In the genomic region with DNA sequence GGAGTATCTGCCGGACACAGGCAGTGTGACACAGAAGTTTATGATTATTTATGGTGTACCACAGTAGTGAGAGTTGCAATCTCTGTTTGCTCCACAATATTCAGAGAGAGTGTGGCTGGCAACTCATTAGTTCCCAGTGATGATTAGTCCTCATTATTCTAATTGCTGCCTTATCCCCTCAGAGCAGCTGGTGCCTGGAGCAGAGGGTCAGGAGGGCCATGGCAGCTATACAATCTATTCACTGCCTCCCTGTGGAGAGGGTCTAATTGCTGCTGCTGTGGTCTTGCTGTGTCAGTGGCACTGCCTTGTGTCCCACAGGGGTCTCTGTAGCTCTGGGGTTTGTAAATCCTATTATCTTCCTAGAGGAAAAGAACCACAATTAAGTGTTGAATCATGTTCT, we compare ENCODE assay signal across 14 mouse cellular contexts.
DNase-seq lines count a peak whose midpoint lies in the region; ATAC-seq lines count a peak whose summit lies in the region.
"Had no signal": no experiment of that assay in that cellular context is flagged by ENCODE, and none has a peak within 500 bp of the region (broad histone marks: within the 10 kb centered on the region; RNA-seq: fewer than 3 reads in every experiment).

No protein-coding gene starts in this region.

- H3K36me3 ChIP-seq in embryonic facial prominence, embryonic 14.5 days (ENCODE audit: control insufficient read depth, insufficient read depth, low read length) = no peaks in the 10 kb centered on the region
- no peaks in the 10 kb centered on the region for H3K36me3 ChIP-seq in hindbrain, embryonic 13.5 days
- H3K36me3 ChIP-seq in neural tube, embryonic 13.5 days = no peaks in the 10 kb centered on the region

- H3K4me1 ChIP-seq in embryonic facial prominence, embryonic 14.5 days (ENCODE audit: control insufficient read depth, insufficient read depth, low read length) = no peaks in the 10 kb centered on the region
- peaks cover 10% of the 10 kb centered on the region for H3K4me1 ChIP-seq in hindbrain, embryonic 13.5 days (replicated peaks)
- H3K4me1 ChIP-seq in neural tube, embryonic 13.5 days (replicated peaks) = 0 out of 2 replicates have a peak, but pooled peaks cover 7% of the 10 kb centered on the region

- H3K27ac ChIP-seq in embryonic facial prominence, embryonic 14.5 days (replicated peaks; ENCODE audit: low read depth, low read length) = no peak overlapping the region
- H3K27ac ChIP-seq in hindbrain, embryonic 13.5 days = no peak overlapping the region; the same call in 1 of the 2 replicates
- no peak overlapping the region for H3K27ac ChIP-seq in neural tube, embryonic 13.5 days (replicated peaks)
- H3K27ac ChIP-seq: liver, embryonic 14.5 days had no signal

- peak; percentile 98 for ATAC-seq in embryonic facial prominence, embryonic 14.5 days (ENCODE audit: low read depth)
- peak; percentile 91 for ATAC-seq in hindbrain, embryonic 13.5 days (ENCODE audit: low FRiP score)
- peak; percentile 84 for ATAC-seq in neural tube, embryonic 13.5 days (ENCODE audit: low read depth)
- no peak for ATAC-seq in megakaryocyte, adult 5-6 weeks (ENCODE audit: poor library complexity, severe bottlenecking)

- H3K27me3 ChIP-seq in embryonic facial prominence, embryonic 14.5 days (replicated peaks; ENCODE audit: control insufficient read depth, insufficient read depth, low read length) = no peaks in the 10 kb centered on the region
- no peaks in the 10 kb centered on the region for H3K27me3 ChIP-seq in hindbrain, embryonic 13.5 days
- H3K27me3 ChIP-seq in neural tube, embryonic 13.5 days = no peaks in the 10 kb centered on the region
- H3K27me3 ChIP-seq: CH12.LX had no signal

- H3K9me3 ChIP-seq in embryonic facial prominence, embryonic 14.5 days (ENCODE audit: control insufficient read depth, low read length) = no peaks in the 10 kb centered on the region
- H3K9me3 ChIP-seq in hindbrain, embryonic 13.5 days = no peaks in the 10 kb centered on the region
- H3K9me3 ChIP-seq in neural tube, embryonic 13.5 days = no peaks in the 10 kb centered on the region

- no peak overlapping the region for H3K4me3 ChIP-seq in embryonic facial prominence, embryonic 14.5 days (ENCODE audit: low read depth, low read length)
- no peak overlapping the region for H3K4me3 ChIP-seq in hindbrain, embryonic 13.5 days
- no peak overlapping the region for H3K4me3 ChIP-seq in neural tube, embryonic 13.5 days

- H3K4me2 ChIP-seq in embryonic facial prominence, embryonic 14.5 days (ENCODE audit: low read depth, low read length) = no peak overlapping the region
- H3K4me2 ChIP-seq in hindbrain, embryonic 13.5 days = no peak overlapping the region
- no peak overlapping the region for H3K4me2 ChIP-seq in neural tube, embryonic 13.5 days

- WGBS in embryonic facial prominence, embryonic 14.5 days = 78% methylated on average over 1 of the region's 1 CpGs
- 31% methylated on average over 1 of the region's 1 CpGs for whole genome bisulfite sequencing in hindbrain, embryonic 13.5 days
- WGBS in neural tube, embryonic 13.5 days = 15% methylated on average over 1 of the region's 1 CpGs

- DNase-seq in embryo, embryonic 10.5 days (ENCODE audit: low spot score) = peak; percentile 14
- peak; percentile 66 for DNase-seq in embryonic facial prominence, embryonic 14.5 days (ENCODE audit: low spot score)
- no peak for DNase-seq in heart, postnatal 4 days
- no peak for DNase-seq in lung, postnatal 14 days
- DNase-seq: adrenal gland, postnatal 36 days; cerebellum, adult 2 months; heart, adult 18-20 months; kidney, postnatal 4 days; thymus, adult 2 months had no signal

- H3K9ac ChIP-seq in embryonic facial prominence, embryonic 14.5 days (ENCODE audit: low read depth, low read length) = no peak overlapping the region
- H3K9ac ChIP-seq in hindbrain, embryonic 13.5 days = no peak overlapping the region
- H3K9ac ChIP-seq in neural tube, embryonic 13.5 days = no peak overlapping the region
- H3K9ac ChIP-seq: liver, embryonic 14.5 days had no signal

Comparison
In these comparisons a context has a peak if more than half of its experiments do, and no peak if none do; other contexts are left out.
1. DNase-seq: peak in embryo, embryonic 10.5 days (single experiment) and embryonic facial prominence, embryonic 14.5 days (single experiment); none in heart, postnatal 4 days (single experiment) and lung, postnatal 14 days (single experiment).